Mouse (Mus musculus): ENCODE measurements around the gene Defa28. TPM values are rescaled to one million over a fixed set of nuclear protein-coding genes. Genes with fewer than 3 reads are reported as not detected.

The Defa28 gene
- not detected for polyA plus RNA-seq (2015; fragmentation: Illumina TruSeq; extraction: RNeasy Lipid Tissue Mini Kit (QIAGEN cat#74804); ENCODE audit: insufficient read depth, low replicate concordance)

GRCm38 (mm10) chr8:21582706-21583105, at the start of gene Defa28:
Gene Defa28 (plus strand): TSS chr8:21583006.

GRCm38 (mm10) chr8:21565086-21565485, 17.7 kb upstream of the Defa28 start, which contains the start of gene Defa37:
Gene Defa37 (plus strand): TSS chr8:21565386.

GRCm38 (mm10) chr8:21594408-21594807, 11.6 kb downstream of the Defa28 start, which contains the start of gene Gm7861:
Gene Gm7861 (minus strand): TSS chr8:21594508.

GRCm38 (mm10) chr8:21617883-21618282, 35.1 kb downstream of the Defa28 start, which contains the start of gene Defa26:
Gene Defa26 (plus strand): TSS chr8:21618183.

Other genes with a start within 250 kb of the Defa28 start
- gene Defa2, start 204.5 kb upstream of the Defa28 start, polyA plus RNA-seq (2015; fragmentation: Illumina TruSeq; extraction: RNeasy Lipid Tissue Mini Kit (QIAGEN cat#74804); ENCODE audit: insufficient read depth, low replicate concordance): not detected
- not detected for gene Defa33, start 191.2 kb upstream of the Defa28 start, polyA plus RNA-seq (2015; fragmentation: Illumina TruSeq; extraction: RNeasy Lipid Tissue Mini Kit (QIAGEN cat#74804); ENCODE audit: insufficient read depth, low replicate concordance)
- not detected for gene Defa36, start 155.6 kb upstream of the Defa28 start, polyA plus RNA-seq (2015; fragmentation: Illumina TruSeq; extraction: RNeasy Lipid Tissue Mini Kit (QIAGEN cat#74804); ENCODE audit: insufficient read depth, low replicate concordance)
- not detected for gene Gm7849, start 126.4 kb upstream of the Defa28 start, polyA plus RNA-seq (2015; fragmentation: Illumina TruSeq; extraction: RNeasy Lipid Tissue Mini Kit (QIAGEN cat#74804); ENCODE audit: insufficient read depth, low replicate concordance)
- gene Defa20, start 73.7 kb upstream of the Defa28 start, polyA plus RNA-seq (2015; fragmentation: Illumina TruSeq; extraction: RNeasy Lipid Tissue Mini Kit (QIAGEN cat#74804); ENCODE audit: insufficient read depth, low replicate concordance): not detected
- not detected for gene Defa32, start 54.0 kb upstream of the Defa28 start, polyA plus RNA-seq (2015; fragmentation: Illumina TruSeq; extraction: RNeasy Lipid Tissue Mini Kit (QIAGEN cat#74804); ENCODE audit: insufficient read depth, low replicate concordance)
- not detected for gene Defa37, start 17.6 kb upstream of the Defa28 start, polyA plus RNA-seq (2015; fragmentation: Illumina TruSeq; extraction: RNeasy Lipid Tissue Mini Kit (QIAGEN cat#74804); ENCODE audit: insufficient read depth, low replicate concordance)
- not detected for gene Gm7861, start 11.5 kb downstream of the Defa28 start, polyA plus RNA-seq (2015; fragmentation: Illumina TruSeq; extraction: RNeasy Lipid Tissue Mini Kit (QIAGEN cat#74804); ENCODE audit: insufficient read depth, low replicate concordance)
- gene Defa26, start 35.2 kb downstream of the Defa28 start, polyA plus RNA-seq (2015; fragmentation: Illumina TruSeq; extraction: RNeasy Lipid Tissue Mini Kit (QIAGEN cat#74804); ENCODE audit: insufficient read depth, low replicate concordance): not detected
- gene Defa17, start 72.8 kb downstream of the Defa28 start, polyA plus RNA-seq (2015; fragmentation: Illumina TruSeq; extraction: RNeasy Lipid Tissue Mini Kit (QIAGEN cat#74804); ENCODE audit: insufficient read depth, low replicate concordance): not detected
- gene Defa34, start 82.8 kb downstream of the Defa28 start, polyA plus RNA-seq (2015; fragmentation: Illumina TruSeq; extraction: RNeasy Lipid Tissue Mini Kit (QIAGEN cat#74804); ENCODE audit: insufficient read depth, low replicate concordance): not detected
- not detected for gene AY761184, start 120.6 kb downstream of the Defa28 start, polyA plus RNA-seq (2015; fragmentation: Illumina TruSeq; extraction: RNeasy Lipid Tissue Mini Kit (QIAGEN cat#74804); ENCODE audit: insufficient read depth, low replicate concordance)
- not detected for gene Defa24, start 151.5 kb downstream of the Defa28 start, polyA plus RNA-seq (2015; fragmentation: Illumina TruSeq; extraction: RNeasy Lipid Tissue Mini Kit (QIAGEN cat#74804); ENCODE audit: insufficient read depth, low replicate concordance)
- not detected for gene Defb50, start 240.5 kb downstream of the Defa28 start, polyA plus RNA-seq (2015; fragmentation: Illumina TruSeq; extraction: RNeasy Lipid Tissue Mini Kit (QIAGEN cat#74804); ENCODE audit: insufficient read depth, low replicate concordance)

Data from spleen, adult 10 weeks (tissue).